Mouse (Mus musculus) megakaryocyte, embryonic 14.5 days (primary cell): ENCODE measurements around the gene Gm11213.

ENCODE experiments used
- FLI1 ChIP-seq: IDR thresholded peaks from 2 replicates; pipeline ENCODE4 v1.6.1; 2012; ENCODE audit warnings: low read length, inconsistent platforms, mixed read lengths
- GATA1 ChIP-seq: IDR thresholded peaks from 3 replicates; pipeline ENCODE4 v1.6.1; 2012; ENCODE audit warnings: mixed read lengths, low read length, inconsistent platforms, borderline replicate concordance

DNA sequence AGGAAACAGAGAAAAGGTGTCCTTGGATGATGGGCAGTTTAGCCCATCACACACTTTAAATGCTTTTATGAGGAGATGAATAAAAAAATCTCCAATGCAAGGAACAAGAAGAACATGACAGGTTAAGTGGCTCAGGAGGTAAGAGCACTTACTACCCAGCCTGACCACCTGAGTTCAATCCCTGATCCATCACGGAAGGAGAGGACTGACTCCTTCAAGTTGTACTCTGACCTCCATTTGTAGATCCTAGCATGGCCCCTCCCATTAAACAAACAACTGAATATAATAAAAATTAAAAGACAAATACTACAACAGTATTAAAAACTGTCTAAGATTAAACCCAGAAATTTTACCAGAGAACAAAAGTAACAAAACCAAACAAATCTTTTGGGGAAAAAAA is 907 bp upstream of the Gm11213 start:
- no peak for TF ChIP-seq GATA1
- no peak for TF ChIP-seq FLI1
